Mouse (Mus musculus) layer of hippocampus, adult 18-20 months (tissue): ENCODE measurements around the gene Gm2974. TPM values are rescaled to one million over a fixed set of nuclear protein-coding genes. Genes with fewer than 3 reads are reported as not detected.
"Not testable (repeated sequence)": the region's sequence is repeated elsewhere in the genome, so short reads cannot be mapped to it uniquely, and the experiment has no call there.

Experiments used
- DNase-seq, 2 experiments: peaks; one replicate each; pipeline ENCODE4 v3.0.0; 2022; ENCODE audit warnings: low spot score in 2 of 2
- long read RNA-seq: library from polyadenylated mRNA; stranded (forward); transcript quantifications from one replicate; pipeline ENCODE4 v2.0.0, GENCODE M21; 2021
- total RNA-seq, 2 experiments: library from RNA; stranded (reverse); gene quantifications; 2 replicates each; pipeline ENCODE4 v1.2.3; 2021

Gm2974 gene
- total RNA-seq, result 1 to 10 TPM in 1 of 2 experiments, under 1 TPM in 1; 0.25 to 1.8 TPM
- long read RNA-seq, partial matches to known transcripts, result 0 of 3 reads
- long read RNA-seq, other reads (novel, unspliced or antisense), result 3 of 3 reads

GRCm38 (mm10) chr14:4182491-4183210 lies at the start of gene Gm2974:
Gm2974 (plus strand) TSS chr14:4182576.
- DNase-seq, result not testable (repeated sequence)

DNA sequence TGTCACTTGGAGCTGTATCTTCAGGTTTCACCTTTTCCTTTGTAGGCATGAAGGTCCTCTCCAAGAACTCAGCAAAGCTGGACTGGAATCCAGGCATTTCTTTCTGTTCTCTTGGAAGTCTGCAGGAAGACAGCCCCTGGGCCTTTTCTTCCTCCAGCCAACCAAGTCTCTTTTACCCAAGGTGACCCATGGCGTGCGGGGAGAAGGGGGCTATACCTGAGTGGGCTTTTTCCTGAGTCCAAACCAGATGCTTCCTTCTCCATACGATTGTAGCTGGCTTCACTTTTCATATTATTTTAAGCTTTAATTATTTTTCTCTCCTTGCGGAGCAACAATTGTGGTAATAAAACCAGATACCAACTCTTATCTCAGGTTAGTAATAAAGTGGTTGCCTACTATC lies 40.7 kb upstream of the Gm2974 start:
- DNase-seq, result not testable (repeated sequence)

DNA sequence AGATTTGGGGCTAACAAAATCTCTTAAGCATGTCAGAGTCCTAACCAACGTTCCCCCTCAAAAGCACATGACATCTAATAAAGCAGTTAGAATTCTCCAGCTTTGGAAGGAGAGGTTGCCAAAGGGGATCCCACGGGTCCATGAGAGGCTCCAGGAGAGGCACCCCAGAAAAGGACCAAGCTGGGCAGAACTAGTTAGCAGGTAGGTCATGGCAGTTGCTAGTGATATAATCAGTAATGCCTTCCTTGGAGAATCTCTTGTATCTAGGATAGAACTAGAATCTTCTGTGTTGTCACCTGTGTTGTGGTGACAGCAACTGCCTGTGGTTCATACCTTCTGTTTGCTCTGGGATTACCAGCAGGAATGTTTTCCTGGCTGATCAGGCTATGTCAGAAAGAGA lies 17.6 kb upstream of the Gm2974 start, which contains the start of gene Gm3127:
Gene Gm3127 (plus strand): TSS at position 301 of the 400 bp plus-strand sequence.
- not testable (repeated sequence) for DNase-seq

DNA sequence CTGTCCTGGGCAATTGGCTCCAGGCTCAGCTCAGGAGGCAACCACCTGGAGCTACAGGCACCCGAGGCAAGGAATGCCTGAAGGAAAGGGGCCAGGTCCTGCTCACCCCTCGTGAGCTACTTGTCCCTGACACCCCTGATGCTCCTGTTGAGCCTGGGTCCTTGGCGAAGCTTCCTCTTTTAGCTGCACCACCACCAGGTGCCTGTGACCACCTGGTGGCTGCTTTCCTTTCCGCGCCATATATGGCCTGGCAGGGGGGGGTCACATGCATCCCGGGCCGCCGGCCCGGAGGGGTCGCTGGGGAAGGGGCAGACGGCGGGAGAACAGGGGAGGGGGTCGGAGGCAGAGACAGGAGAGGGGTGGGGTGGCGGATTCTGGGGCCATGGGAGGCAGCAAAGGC lies 346 bp upstream of the Gm2974 start:
- DNase-seq, result not testable (repeated sequence)

GRCm38 (mm10) chr14:4183375-4183774 lies 999 bp downstream of the Gm2974 start:
- peak in 1 of 2 experiments; percentile 1 for DNase-seq

GRCm38 (mm10) chr14:4249331-4249730 lies 67.0 kb downstream of the Gm2974 start, which contains the start of gene Gm3138:
Gm3138 (plus strand) TSS chr14:4249631.
- not testable (repeated sequence) for DNase-seq

Other genes starting within 250 kb of the Gm2974 start
- gene Gm3095, start 219.0 kb upstream of the Gm2974 start, total RNA-seq, result under 1 TPM in 1 of 2 experiments, not detected in 1; 0.36 TPM
- not detected for gene Gm3099, start 184.2 kb upstream of the Gm2974 start, total RNA-seq
- gene Gm5796, start 158.6 kb upstream of the Gm2974 start, total RNA-seq, result 1 to 10 TPM; 4.7 to 5.5 TPM
- gene Gm3115, start 98.5 kb upstream of the Gm2974 start, total RNA-seq, result under 1 TPM; 0.18 to 0.22 TPM
- 1 to 10 TPM; 6.6 to 8.6 TPM for gene Gm8108, start 72.0 kb upstream of the Gm2974 start, total RNA-seq
- not detected for gene Gm3127, start 17.5 kb upstream of the Gm2974 start, total RNA-seq
- gene Gm3138, start 67.1 kb downstream of the Gm2974 start, total RNA-seq, result not detected
- not detected for gene Gm3149, start 134.7 kb downstream of the Gm2974 start, total RNA-seq
- 1 to 10 TPM in 1 of 2 experiments, under 1 TPM in 1; 0.76 to 1.3 TPM for gene 2610042L04Rik, start 152.2 kb downstream of the Gm2974 start, total RNA-seq
- gene Gm3159, start 214.9 kb downstream of the Gm2974 start, total RNA-seq, result not detected
- gene Gm3164, start 232.9 kb downstream of the Gm2974 start, total RNA-seq, result 1 to 10 TPM in 1 of 2 experiments, not detected in 1; 1.0 TPM
- gene Gm3173, start 248.4 kb downstream of the Gm2974 start, total RNA-seq, result not detected